Mouse (Mus musculus) urinary bladder, postnatal 36 days (tissue): ENCODE results near the gene Gja3.
"Not testable (repeated sequence)": the region's sequence is repeated elsewhere in the genome, so short reads cannot be mapped to it uniquely, and the experiment has no call there.

Experiments
- DNase-seq, 2 experiments: peaks; one replicate each; pipeline ENCODE4 v3.0.0; 2022; ENCODE audit warnings: low spot score in 2 of 2, mixed read lengths in 1 of 2

Gene Gja3

DNA sequence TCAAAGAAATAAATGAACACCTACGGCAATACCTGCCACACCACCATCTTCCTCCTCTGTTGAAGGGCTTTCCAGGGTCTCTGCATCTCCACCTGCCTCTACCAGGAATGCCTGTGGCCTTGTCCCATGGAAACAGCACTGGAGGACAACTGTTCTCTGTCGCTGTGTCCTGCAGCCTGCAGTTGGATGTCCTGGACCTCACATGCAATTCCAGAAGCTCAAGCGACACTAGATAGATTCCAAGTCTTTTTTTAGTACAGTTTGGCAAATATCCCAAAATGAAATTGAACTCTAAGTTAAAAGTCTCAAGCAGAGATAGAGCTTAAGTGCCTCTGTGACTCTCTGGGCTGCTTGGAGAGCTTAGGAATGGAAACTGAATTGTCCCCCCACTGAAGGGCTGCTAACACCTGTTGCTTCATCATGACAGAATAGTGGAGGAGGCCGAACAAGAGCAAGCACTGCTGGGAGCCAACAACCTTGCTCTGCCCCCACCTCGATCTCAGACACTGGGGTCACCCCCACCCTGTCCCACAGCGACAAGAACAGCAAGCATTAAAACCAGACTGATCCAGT is 22.9 kb downstream of the Gja3 start:
- no peak for DNase-seq

DNA sequence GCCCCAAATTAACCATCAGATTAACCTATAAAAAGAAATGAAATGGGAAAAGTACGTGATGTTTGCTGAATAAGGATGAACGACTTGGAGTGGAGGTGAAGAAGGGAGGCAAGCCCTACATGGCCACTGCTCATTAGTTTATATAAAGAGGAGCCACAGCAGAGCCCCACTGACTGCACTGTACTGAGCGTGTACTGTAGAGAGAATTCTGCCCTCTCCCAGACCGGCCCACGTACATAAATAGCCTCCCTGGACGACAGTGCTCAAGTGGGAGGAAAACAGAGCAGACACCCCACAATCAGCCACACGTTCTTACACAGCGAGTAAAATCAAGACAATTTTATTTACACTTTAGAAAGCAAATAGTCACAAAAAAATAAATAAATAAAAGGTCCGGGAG is 23.8 kb downstream of the Gja3 start:
- DNase-seq, result no peak

GRCm38 (mm10) chr14:57032850-57033249 is 25.1 kb downstream of the Gja3 start:
- no peak for DNase-seq

DNA sequence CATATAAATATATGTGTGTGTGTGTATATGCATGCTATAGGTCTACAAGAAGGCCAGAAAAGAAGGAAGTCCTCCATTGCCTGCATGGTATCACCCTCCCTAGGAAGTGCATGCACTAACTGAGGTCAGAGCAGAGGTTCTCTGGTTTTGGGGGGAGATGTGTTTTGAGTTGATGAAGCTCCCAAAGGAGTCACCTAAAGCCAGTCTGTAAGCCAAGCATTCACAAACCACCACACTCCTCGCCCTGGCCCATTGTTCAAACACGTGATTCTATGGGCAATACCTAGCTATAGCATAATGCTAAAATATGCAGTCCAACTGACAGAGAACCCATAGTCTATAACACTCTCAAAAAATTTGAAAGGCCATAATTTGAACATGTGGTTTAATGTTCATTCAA is 39.5 kb downstream of the Gja3 start:
- DNase-seq, result no peak

DNA sequence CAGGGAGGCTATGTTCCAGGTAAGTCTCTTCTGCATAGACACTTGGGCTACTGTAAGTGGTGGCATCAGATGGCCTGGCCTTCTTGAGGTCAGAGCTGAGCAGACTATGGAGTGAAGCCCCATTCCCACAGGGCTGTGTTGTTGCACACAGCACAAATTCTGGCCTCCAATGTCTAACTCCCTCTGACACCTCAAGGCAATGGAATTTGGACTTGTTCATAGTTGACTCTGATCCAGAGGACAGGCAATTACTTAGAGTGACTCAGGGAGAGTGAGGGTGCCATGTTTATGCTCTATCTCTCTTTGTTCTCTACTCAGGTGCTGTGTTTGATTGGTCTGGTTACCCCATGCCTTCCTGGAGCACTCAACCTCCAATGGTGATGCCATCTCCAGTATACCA is 41.1 kb downstream of the Gja3 start:
- DNase-seq, result not testable (repeated sequence)

GRCm38 (mm10) chr14:56988621-56989020 is 69.3 kb downstream of the Gja3 start:
- DNase-seq, result no peak
